Mouse (Mus musculus) stomach, embryonic 15.5 days (tissue): ENCODE data around the gene Ctsw. TPM values are rescaled to one million over a fixed set of nuclear protein-coding genes. Genes with fewer than 3 reads are reported as not detected.
"Not testable (repeated sequence)": the region's sequence is repeated elsewhere in the genome, so short reads cannot be mapped to it uniquely, and the experiment has no call there.

Source experiments
- ATAC-seq: fragments of 200-750 bp; cut with Nextera tagmentation; 2 replicates; pipeline ENCODE4 v1.8.0; 2017; ENCODE audit warnings: low read depth, moderate number of reproducible peaks, moderate TSS enrichment; ENCODE audit not compliant: insufficient read depth, low FRiP score
- H3K27ac ChIP-seq: fragments of 300-500 bp; sonication (generic); 2 replicates; pipeline ENCODE4 v1.5.1; 2015; ENCODE audit warnings: mild to moderate bottlenecking, inconsistent platforms
- H3K27me3 ChIP-seq: fragments of 300-500 bp; sonication (generic); replicated peaks from 2 replicates; pipeline ENCODE4 v1.6.1; 2015; ENCODE audit warnings: inconsistent platforms
- H3K36me3 ChIP-seq: fragments of 300-500 bp; sonication (generic); 2 replicates; pipeline ENCODE4 v1.6.1; 2015; ENCODE audit warnings: inconsistent platforms
- H3K4me1 ChIP-seq: fragments of 300-500 bp; sonication (generic); 2 replicates; pipeline ENCODE4 v1.6.1; 2015; ENCODE audit warnings: inconsistent platforms
- H3K4me2 ChIP-seq: fragments of 300-500 bp; sonication (generic); 2 replicates; pipeline ENCODE4 v1.6.1; 2015; ENCODE audit warnings: mild to moderate bottlenecking, inconsistent platforms
- H3K4me3 ChIP-seq: fragments of 300-500 bp; sonication (generic); replicated peaks from 2 replicates; pipeline ENCODE4 v1.5.1; 2015; ENCODE audit warnings: inconsistent platforms
- H3K9ac ChIP-seq: fragments of 300-500 bp; sonication (generic); 2 replicates; pipeline ENCODE4 v1.6.1; 2015; ENCODE audit warnings: inconsistent platforms
- H3K9me3 ChIP-seq: fragments of 300-500 bp; sonication (generic); 2 replicates; pipeline ENCODE4 v1.6.1; 2016; ENCODE audit warnings: inconsistent platforms
- WGBS: fragments of 180-500 bp; shearing (Covaris S2); methylation state at CpG from one replicate; pipeline ENCODE4 v1.1.7; 2015; 5-methylcytosine and 5-hydroxymethylcytosine counted together
- polyA plus RNA-seq: library from polyadenylated mRNA; unstranded; fragments of >200 nt; fragmentation: Nextera tagmentation; extraction: Ambion mirVana; gene quantifications from 2 replicates; pipeline ENCODE4 v1.2.1, GENCODE M21; 2015

The Ctsw gene
- polyA plus RNA-seq, 1 experiment from 2014 or later: 2.3 TPM

DNA sequence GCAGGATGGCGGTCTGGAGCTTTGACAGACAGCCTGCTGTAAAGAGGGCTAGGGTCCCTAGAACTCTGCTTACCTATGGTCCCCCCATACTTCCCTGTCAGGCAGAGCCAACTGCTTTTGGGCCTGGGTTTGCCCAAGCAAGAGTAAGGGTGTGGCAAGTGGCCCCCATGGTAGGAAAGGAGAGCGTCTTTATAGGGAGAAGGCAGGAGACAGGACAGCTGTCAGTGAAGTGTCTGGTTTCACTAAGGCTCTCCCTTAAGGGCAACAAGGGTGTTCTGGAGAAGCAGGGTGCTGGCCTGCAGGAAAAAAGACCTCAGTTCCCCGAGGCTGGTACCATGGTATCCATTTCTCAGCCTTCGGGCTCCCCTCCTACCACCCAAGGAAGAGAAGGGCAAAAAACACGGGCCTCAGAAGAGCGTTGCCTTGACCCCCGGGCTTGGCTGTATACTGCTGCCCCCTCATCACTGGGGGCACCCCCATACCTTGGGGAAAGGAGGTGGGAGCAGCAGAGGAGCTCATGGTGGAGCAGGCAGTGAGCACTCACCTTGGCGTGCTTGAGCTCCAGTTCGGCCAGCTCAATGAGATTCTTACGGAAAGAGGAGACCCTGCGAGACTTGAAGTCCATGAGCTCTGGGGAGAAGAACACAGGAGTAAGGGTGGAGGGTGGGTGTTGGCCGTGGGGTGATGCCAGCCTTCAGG lies 27.2 kb upstream of the Ctsw start:
- Histone ChIP-seq H3K4me1 (peaks cover 14% of the 10 kb centered on the region; the same call in 1 of the 2 replicates), H3K36me3 (peaks cover 31% of the 10 kb centered on the region), H3K27ac (no peak overlapping the region), H3K4me2 (no peak overlapping the region), H3K27me3 (no peaks in the 10 kb centered on the region), H3K4me3 (no peak overlapping the region), H3K9ac (no peak overlapping the region), H3K9me3 (no peaks in the 10 kb centered on the region)
- WGBS: 82% methylated on average over 12 of the region's 12 CpGs
- ATAC-seq: no peak

DNA sequence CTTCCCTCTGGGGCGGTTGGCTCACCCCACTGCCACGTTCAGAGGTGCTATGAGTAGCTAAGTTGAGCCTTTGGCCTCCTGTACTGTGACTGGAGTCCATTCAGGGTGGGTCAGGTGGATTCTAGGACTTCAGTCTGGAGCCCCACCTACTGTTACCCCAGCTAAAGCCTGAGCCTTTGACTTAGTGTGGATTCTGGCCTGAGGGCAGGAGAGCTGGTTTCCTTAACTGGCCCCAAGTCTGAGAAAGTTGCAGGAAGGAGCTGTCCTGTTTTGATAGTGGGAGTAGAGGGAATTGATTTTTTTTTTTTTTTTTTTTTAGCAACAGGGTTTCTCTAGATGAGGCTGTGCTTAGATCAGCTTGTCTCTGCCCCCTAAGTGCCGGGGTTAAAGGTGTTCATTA lies 26.0 kb upstream of the Ctsw start:
- no peak overlapping the region for H3K9ac ChIP-seq
- peaks cover 15% of the 10 kb centered on the region; the same call in 1 of the 2 replicates for H3K4me1 ChIP-seq
- peaks cover 31% of the 10 kb centered on the region for H3K36me3 ChIP-seq
- H3K27ac ChIP-seq: no peak overlapping the region
- WGBS: 77% methylated on average over 3 of the region's 3 CpGs
- no peaks in the 10 kb centered on the region for H3K27me3 ChIP-seq
- no peak overlapping the region for H3K4me3 ChIP-seq
- no peak for ATAC-seq
- H3K9me3 ChIP-seq: no peaks in the 10 kb centered on the region
- no peak overlapping the region for H3K4me2 ChIP-seq

- H3K9ac ChIP-seq, ATAC-seq, H3K4me2 ChIP-seq, H3K27me3 ChIP-seq, H3K27ac ChIP-seq, H3K4me3 ChIP-seq, H3K9me3 ChIP-seq: not testable (repeated sequence)
- Histone ChIP-seq H3K36me3 (peaks cover 31% of the 10 kb centered on the region), H3K4me1 (peaks cover 20% of the 10 kb centered on the region; the same call in 1 of the 2 replicates)
- WGBS: 67% methylated on average over 9 of the region's 9 CpGs
These were observed 25.0 kb upstream of the Ctsw start for GRCm38 (mm10) chr19:5493301-5493721.

GRCm38 (mm10) chr19:5492641-5493040 lies 24.3 kb upstream of the Ctsw start:
- Histone ChIP-seq H3K9me3 (no peaks in the 10 kb centered on the region), H3K4me3 (no peak overlapping the region), H3K4me1 (peaks cover 20% of the 10 kb centered on the region; the same call in 1 of the 2 replicates), H3K9ac (no peak overlapping the region), H3K27me3 (no peaks in the 10 kb centered on the region), H3K4me2 (no peak overlapping the region), H3K27ac (no peak overlapping the region), H3K36me3 (peaks cover 31% of the 10 kb centered on the region)
- 78% methylated on average over 4 of the region's 4 CpGs for WGBS
- no peak for ATAC-seq

DNA sequence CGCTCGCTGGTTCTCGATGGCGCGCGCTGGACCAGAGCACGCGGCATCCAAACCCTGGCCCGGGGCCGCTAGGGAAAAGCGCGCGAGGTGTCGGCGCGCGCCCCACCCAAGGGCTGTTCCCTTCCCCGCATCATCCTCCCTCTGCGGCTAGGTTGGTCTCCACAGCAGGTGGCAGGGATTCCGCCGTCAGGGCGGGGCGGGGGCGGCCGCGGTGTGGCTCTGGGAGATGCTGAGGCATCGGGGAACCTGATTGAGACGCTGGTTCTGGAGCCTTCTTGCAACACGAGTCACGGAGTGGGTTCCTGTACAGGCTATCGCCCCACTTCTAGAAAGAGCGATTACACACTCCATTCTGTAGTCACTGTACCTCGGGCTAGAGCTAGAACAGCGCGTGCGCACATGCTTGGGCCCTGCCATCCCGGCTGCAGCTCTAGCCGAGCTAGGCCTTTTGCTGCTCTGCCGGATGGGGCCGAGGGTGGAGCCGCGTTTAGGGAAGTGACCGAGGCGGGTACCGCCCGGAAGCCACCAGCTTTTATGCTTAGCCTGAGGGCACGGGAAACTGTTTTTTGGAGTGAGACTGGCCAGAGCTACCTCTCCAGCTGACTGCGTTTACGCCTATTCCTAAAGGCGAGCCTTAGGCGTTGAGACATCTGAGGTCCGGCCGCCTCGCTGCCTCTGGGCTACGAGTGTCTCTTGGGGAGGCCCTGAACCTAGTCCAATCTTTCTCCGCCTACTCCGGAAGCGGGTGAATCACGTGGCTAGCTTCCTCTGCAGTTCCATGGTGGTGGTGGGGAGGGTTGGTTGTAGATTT lies 22.8 kb upstream of the Ctsw start:
- Histone ChIP-seq H3K4me1 (peaks cover 35% of the 10 kb centered on the region), H3K9ac (peak overlapping the region; percentile 99), H3K4me2 (peak overlapping the region; percentile 50), H3K27ac (peak overlapping the region; percentile 100), H3K36me3 (peaks cover 31% of the 10 kb centered on the region), H3K9me3 (no peaks in the 10 kb centered on the region), H3K27me3 (no peaks in the 10 kb centered on the region), H3K4me3 (peak overlapping the region; percentile 98)
- under 1% methylated on average over 59 of the region's 59 CpGs for WGBS
- ATAC-seq: peak; percentile 17; the same call in 1 of the 2 replicates

DNA sequence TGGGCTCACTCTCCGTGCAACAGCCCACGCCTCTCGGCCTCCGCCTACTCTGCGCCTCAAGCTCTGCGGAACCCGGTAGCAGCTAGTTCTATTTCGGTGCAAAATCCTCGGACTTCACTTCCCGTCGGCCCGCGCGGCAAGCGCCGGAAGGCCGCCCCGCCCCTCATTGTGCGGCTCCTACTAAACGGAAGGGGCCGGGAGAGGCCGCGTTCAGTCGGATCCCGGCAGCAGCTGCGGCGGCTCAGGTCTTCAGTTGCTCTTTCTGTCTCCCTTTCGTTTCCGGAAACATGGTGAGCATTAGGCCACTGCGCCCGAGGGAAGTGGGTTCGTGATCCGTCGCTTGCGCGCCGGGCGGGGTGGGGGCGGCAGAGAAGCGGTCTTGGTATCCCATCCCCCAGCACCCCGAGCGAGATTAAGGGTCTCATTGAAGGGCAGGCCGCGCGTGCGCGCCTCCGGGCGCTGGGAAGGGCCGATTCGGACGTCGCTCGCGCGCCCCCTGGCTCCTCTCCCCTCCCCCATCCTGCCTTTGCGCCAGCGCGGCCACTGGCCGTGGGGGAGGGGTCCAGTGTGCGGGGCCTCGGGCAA lies 22.1 kb upstream of the Ctsw start, which contains the start of gene Cfl1:
Cfl1 (plus strand) TSS at position 143 of the 585 bp plus-strand sequence.
- Histone ChIP-seq H3K27ac (peak within 1 kb of the TSS; percentile 100), H3K9me3 (no peaks in the 10 kb centered on the region), H3K36me3 (peaks cover 31% of the 10 kb centered on the region), H3K27me3 (no peaks in the 10 kb centered on the region), H3K9ac (peak within 1 kb of the TSS; percentile 99), H3K4me1 (peaks cover 36% of the 10 kb centered on the region), H3K4me3 (peak within 1 kb of the TSS; percentile 98), H3K4me2 (peak within 1 kb of the TSS; percentile 90)
- WGBS: under 1% methylated on average over 61 of the region's 62 CpGs
- ATAC-seq: peak; percentile 68

DNA sequence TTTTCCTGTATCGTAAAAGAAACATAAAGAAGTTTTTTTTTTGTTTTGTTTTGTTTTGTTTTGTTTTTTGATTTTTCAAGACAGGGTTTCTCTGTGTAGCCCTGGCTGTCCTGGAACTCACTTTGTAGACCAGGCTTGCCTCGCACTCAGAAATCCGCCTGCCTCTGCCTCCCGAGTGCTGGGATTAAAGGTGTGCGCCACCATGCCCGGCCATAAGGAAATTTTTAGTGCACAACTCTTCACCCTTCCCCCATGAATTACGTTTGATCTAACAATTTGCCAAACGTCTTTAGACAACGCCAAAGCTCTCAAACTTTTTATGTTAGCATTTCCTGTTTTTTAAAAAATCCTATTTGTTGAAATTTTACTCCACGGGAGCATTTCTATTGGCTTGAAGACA lies 21.4 kb upstream of the Ctsw start:
- Histone ChIP-seq H3K27ac (peak overlapping the region; percentile 100), H3K36me3 (peaks cover 32% of the 10 kb centered on the region), H3K4me3 (peak overlapping the region; percentile 98), H3K4me2 (peak overlapping the region; percentile 90), H3K4me1 (peaks cover 36% of the 10 kb centered on the region)
- WGBS: 40% methylated on average over 10 of the region's 10 CpGs
- not testable (repeated sequence) for ATAC-seq, H3K9ac ChIP-seq, H3K9me3 ChIP-seq, H3K27me3 ChIP-seq

DNA sequence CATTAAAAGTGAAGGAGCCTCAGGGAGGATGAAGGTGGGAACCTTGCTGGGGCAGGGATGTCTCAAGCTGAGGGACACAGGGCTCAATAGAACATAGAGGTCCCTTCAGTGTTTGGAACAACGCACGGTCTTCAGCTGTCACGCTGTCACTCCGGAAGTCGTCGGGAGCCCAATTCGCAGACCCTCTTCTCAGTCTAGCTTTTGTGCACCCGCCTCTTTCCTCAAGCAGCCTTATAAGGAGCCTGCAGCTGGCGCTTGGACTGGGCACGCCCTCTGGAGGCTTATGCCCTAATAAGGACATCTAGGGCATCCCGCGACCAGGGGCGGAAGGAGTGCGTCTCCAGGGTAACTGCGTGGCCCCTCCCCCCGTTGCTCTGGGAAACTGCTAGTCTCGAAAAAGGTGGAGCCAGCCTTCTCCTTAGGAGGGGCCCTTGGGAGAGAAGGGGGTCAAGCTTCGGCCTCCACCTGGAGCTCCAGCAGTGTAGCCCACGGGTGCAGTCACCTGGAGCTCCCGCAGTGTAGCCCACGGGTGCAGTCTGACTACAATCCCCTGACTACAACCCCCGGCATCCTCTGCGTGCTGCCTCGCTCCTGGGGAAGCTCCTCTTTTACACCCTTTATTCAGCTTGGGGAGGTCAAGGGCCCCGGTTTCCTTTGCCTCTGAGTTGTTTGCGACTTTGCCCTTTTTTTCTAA lies 20.7 kb upstream of the Ctsw start:
- Histone ChIP-seq H3K36me3 (peaks cover 29% of the 10 kb centered on the region), H3K4me3 (peak overlapping the region; percentile 63), H3K9ac (peak overlapping the region; percentile 31; the same call in 1 of the 2 replicates), H3K27me3 (no peaks in the 10 kb centered on the region), H3K9me3 (no peaks in the 10 kb centered on the region), H3K27ac (peak overlapping the region; percentile 100), H3K4me1 (peaks cover 34% of the 10 kb centered on the region), H3K4me2 (peak overlapping the region; percentile 90)
- under 1% methylated on average over 26 of the region's 26 CpGs for WGBS
- peak; percentile 83 for ATAC-seq

GRCm38 (mm10) chr19:5487768-5488550 lies 19.7 kb upstream of the Ctsw start, which contains the start of gene Mus81:
Mus81 (minus strand) TSS chr19:5488402.
- H3K27ac ChIP-seq: peak within 1 kb of the TSS; percentile 100
- H3K4me2 ChIP-seq: peak within 1 kb of the TSS; percentile 90
- under 1% methylated on average over 39 of the region's 39 CpGs for WGBS
- H3K4me3 ChIP-seq: peak within 1 kb of the TSS; percentile 63
- no peaks in the 10 kb centered on the region for H3K27me3 ChIP-seq
- peaks cover 30% of the 10 kb centered on the region for H3K4me1 ChIP-seq
- H3K9ac ChIP-seq: peak within 1 kb of the TSS; percentile 58
- no peaks in the 10 kb centered on the region for H3K9me3 ChIP-seq
- peaks cover 25% of the 10 kb centered on the region for H3K36me3 ChIP-seq
- peak; percentile 76 for ATAC-seq

- H3K4me2 ChIP-seq: peak overlapping the region; percentile 90; the same call in 1 of the 2 replicates
- no peak for ATAC-seq
- 75% methylated on average over 4 of the region's 4 CpGs for WGBS
- H3K4me3 ChIP-seq: no peak overlapping the region
- H3K9me3 ChIP-seq: no peaks in the 10 kb centered on the region
- H3K4me1 ChIP-seq: peaks cover 22% of the 10 kb centered on the region
- no peaks in the 10 kb centered on the region for H3K27me3 ChIP-seq
- peaks cover 27% of the 10 kb centered on the region; the same call in 1 of the 2 replicates for H3K36me3 ChIP-seq
- no peak overlapping the region for H3K9ac ChIP-seq
- no peak overlapping the region for H3K27ac ChIP-seq
These were observed 18.5 kb upstream of the Ctsw start for GRCm38 (mm10) chr19:5486771-5487170.
